In the genomic region with DNA sequence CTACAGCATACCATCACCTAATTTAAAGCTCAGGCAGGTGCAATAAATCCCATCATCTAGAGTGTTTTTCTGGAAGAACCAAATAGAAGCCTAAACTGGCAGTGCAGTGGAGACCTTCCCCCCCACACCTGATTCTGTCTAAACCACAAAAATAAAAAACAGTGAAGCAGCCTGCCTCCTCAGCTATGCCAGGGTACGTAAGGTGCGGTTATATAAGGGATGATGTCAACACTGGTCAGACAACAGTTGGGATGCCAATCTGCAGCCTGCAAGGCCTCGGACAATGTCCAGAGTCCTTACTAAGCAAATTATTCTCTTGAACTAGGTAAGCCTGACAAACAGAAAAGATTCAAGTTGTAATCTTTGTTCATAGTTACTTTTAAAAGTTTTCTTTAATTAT, we compare ENCODE assay signal across 23 mouse cellular contexts. TPM values are rescaled to one million over a fixed set of nuclear protein-coding genes. Genes with fewer than 3 reads are reported as not detected.
DNase-seq lines count a peak whose midpoint lies in the region; ATAC-seq and TF ChIP-seq lines count a peak whose summit lies in the region.
"Had no signal": no experiment of that assay in that cellular context is flagged by ENCODE, and none has a peak within 500 bp of the region (broad histone marks: within the 10 kb centered on the region; RNA-seq: fewer than 3 reads in every experiment).

No protein-coding gene starts in this region.

- TF ChIP-seq CTCF in liver, adult 2 months (IDR thresholded peaks at IDR 0.05; ENCODE audit: low read depth, low read length), result no peak

- ATAC-seq in cerebellum, adult (ENCODE audit: insufficient number of reproducible peaks, low FRiP score, low TSS enrichment), result peak; percentile 68; the same call in 1 of the 2 replicates
- no peak for ATAC-seq in kidney, embryonic 16.5 days (ENCODE audit: low FRiP score, low TSS enrichment)
- no peak for ATAC-seq in liver, embryonic 12.5 days
- ATAC-seq: activated CD4-positive, CD25-positive, alpha-beta regulatory T cell, adult 4 months had no signal

- peaks cover 46% of the 10 kb centered on the region for H3K36me3 ChIP-seq in kidney, embryonic 16.5 days (ENCODE audit: insufficient read depth, low read length)
- peaks cover 50% of the 10 kb centered on the region for H3K36me3 ChIP-seq in liver, adult 2 months (ENCODE audit: control insufficient read depth, insufficient read depth, low read length)
- H3K36me3 ChIP-seq in liver, embryonic 12.5 days, result peaks cover 49% of the 10 kb centered on the region

- TF ChIP-seq POLR2A in liver, adult 2 months (IDR thresholded peaks at IDR 0.05; ENCODE audit: extremely low read depth, insufficient read depth, low read length), result no peak

- no peaks in the 10 kb centered on the region for H3K4me1 ChIP-seq in kidney, embryonic 16.5 days (ENCODE audit: insufficient read depth, low read length)
- H3K4me1 ChIP-seq in liver, adult 2 months (ENCODE audit: control insufficient read depth, insufficient read depth, low read length), result peaks cover 9% of the 10 kb centered on the region; the same call in 1 of the 2 replicates
- no peaks in the 10 kb centered on the region for H3K4me1 ChIP-seq in liver, embryonic 12.5 days
- H3K4me1 ChIP-seq: embryonic facial prominence, embryonic 13.5 days; forebrain, embryonic 12.5 days; heart, embryonic 15.5 days; limb, embryonic 15.5 days; midbrain, embryonic 12.5 days had no signal

- H3K4me2 ChIP-seq in kidney, embryonic 16.5 days (replicated peaks; ENCODE audit: low read depth, low read length), result no peak overlapping the region
- no peak overlapping the region for H3K4me2 ChIP-seq in liver, embryonic 12.5 days
- H3K4me2 ChIP-seq: embryonic facial prominence, embryonic 13.5 days; forebrain, embryonic 12.5 days; heart, embryonic 15.5 days; hindbrain, embryonic 14.5 days; limb, embryonic 15.5 days; lung, embryonic 14.5 days; midbrain, embryonic 12.5 days had no signal

- H3K9me3 ChIP-seq in kidney, embryonic 16.5 days (ENCODE audit: low read length), result no peaks in the 10 kb centered on the region
- H3K9me3 ChIP-seq in liver, embryonic 12.5 days (replicated peaks), result no peaks in the 10 kb centered on the region
- H3K9me3 ChIP-seq: embryonic facial prominence, embryonic 13.5 days; forebrain, embryonic 12.5 days; heart, embryonic 15.5 days; limb, embryonic 15.5 days; midbrain, embryonic 12.5 days had no signal

- WGBS in kidney, embryonic 16.5 days, result 92% methylated on average over 3 of the region's 3 CpGs
- WGBS in liver, adult 2 months, result 26% methylated on average over 3 of the region's 3 CpGs
- 76% methylated on average over 3 of the region's 3 CpGs for WGBS in liver, embryonic 12.5 days (ENCODE audit: insufficient replicate concordance)

- H3K27me3 ChIP-seq in kidney, embryonic 16.5 days (ENCODE audit: insufficient read depth, low read length), result no peaks in the 10 kb centered on the region
- H3K27me3 ChIP-seq in liver, adult 2 months (ENCODE audit: control insufficient read depth, insufficient read depth, low read length), result no peaks in the 10 kb centered on the region
- no peaks in the 10 kb centered on the region for H3K27me3 ChIP-seq in liver, embryonic 12.5 days (replicated peaks)
- H3K27me3 ChIP-seq: embryonic facial prominence, embryonic 13.5 days; forebrain, embryonic 12.5 days; heart, embryonic 15.5 days; limb, embryonic 15.5 days; midbrain, embryonic 12.5 days had no signal

- no peak overlapping the region for H3K27ac ChIP-seq in kidney, embryonic 16.5 days (ENCODE audit: low read length)
- H3K27ac ChIP-seq in liver, adult 2 months (replicated peaks; ENCODE audit: insufficient read depth, low read depth, low read length), result peak overlapping the region; percentile 87
- H3K27ac ChIP-seq in liver, embryonic 12.5 days, result no peak overlapping the region
- H3K27ac ChIP-seq: embryonic facial prominence, embryonic 13.5 days; forebrain, embryonic 12.5 days; heart, embryonic 15.5 days; hindbrain, embryonic 14.5 days; limb, embryonic 15.5 days; midbrain, embryonic 12.5 days had no signal

- H3K4me3 ChIP-seq in kidney, embryonic 16.5 days (ENCODE audit: low read length), result no peak overlapping the region
- no peak overlapping the region for H3K4me3 ChIP-seq in liver, adult 2 months (ENCODE audit: insufficient read depth, low read depth, low read length)
- no peak overlapping the region for H3K4me3 ChIP-seq in liver, embryonic 12.5 days
- H3K4me3 ChIP-seq: embryonic facial prominence, embryonic 13.5 days; erythroblast, embryonic 14.5 days; forebrain, embryonic 12.5 days; heart, embryonic 15.5 days; limb, embryonic 15.5 days; midbrain, embryonic 12.5 days had no signal

- DNase-seq in cerebellum, postnatal 14 days, result no peak
- DNase-seq in kidney, adult 11 months, result peak; percentile 48
- peak; percentile 93 for DNase-seq in liver, adult 2 months (ENCODE audit: extremely low read depth, low read depth, low spot score)
- no peak for DNase-seq in embryo, embryonic 10.5 days (ENCODE audit: low spot score)
- DNase-seq: adrenal gland, adult 8-10 months; embryo, embryonic 11 days; gastrocnemius, postnatal 36 days; heart, postnatal 4 days; left cerebral cortex, postnatal 4 days; lung, embryonic 14.5 days; thymus, adult 18-20 months; thymus, postnatal 36 days had no signal

- no peak overlapping the region for H3K9ac ChIP-seq in kidney, embryonic 16.5 days (replicated peaks; ENCODE audit: low read length)
- no peak overlapping the region for H3K9ac ChIP-seq in liver, adult 2 months (ENCODE audit: low read depth, low read length)
- no peak overlapping the region for H3K9ac ChIP-seq in liver, embryonic 12.5 days
- H3K9ac ChIP-seq: embryonic facial prominence, embryonic 13.5 days; forebrain, embryonic 12.5 days; heart, embryonic 15.5 days; hindbrain, embryonic 14.5 days; limb, embryonic 15.5 days; lung, embryonic 14.5 days; midbrain, embryonic 12.5 days had no signal

- H3K79me2 ChIP-seq in liver, adult 2 months (ENCODE audit: control insufficient read depth, insufficient read depth, low read length), result peaks cover 9% of the 10 kb centered on the region; the same call in 1 of the 2 replicates

RNA-seq across cellular contexts. Expression of gene Cep95, which starts 53.0 kb away (rescaled TPM):
- 21.9 and 24.4 TPM in 2 replicates for polyA plus RNA-seq in kidney, embryonic 16.5 days (2015; fragmentation: Nextera tagmentation; extraction: Ambion mirVana)
- total RNA-seq in liver, adult 2 months (2014; rRNA removed), result 5.8 and 8.4 TPM in 2 replicates
- 0.96 and 1.2 TPM in 2 replicates for polyA plus RNA-seq in liver, adult 2 months (2012; rRNA removed)
- 12.6 and 12.7 TPM in 2 replicates for polyA plus RNA-seq in liver, embryonic 12.5 days (2016; fragmentation: Nextera tagmentation; extraction: Ambion mirVana)

RNA-seq across cellular contexts. Expression of gene Ddx5, which starts 53.0 kb away (rescaled TPM):
- 369 and 372 TPM in 2 replicates for polyA plus RNA-seq in kidney, embryonic 16.5 days (2015; fragmentation: Nextera tagmentation; extraction: Ambion mirVana)
- 218 and 224 TPM in 2 replicates for total RNA-seq in liver, adult 2 months (2014; rRNA removed)
- 273 and 389 TPM in 2 replicates for polyA plus RNA-seq in liver, adult 2 months (2012; rRNA removed)
- 174 and 177 TPM in 2 replicates for polyA plus RNA-seq in liver, embryonic 12.5 days (2016; fragmentation: Nextera tagmentation; extraction: Ambion mirVana)

Comparison
In these comparisons a context has a peak if more than half of its experiments do, and no peak if none do; other contexts are left out.
1. DNase-seq: peak in kidney, adult 11 months (single experiment) and liver, adult 2 months (single experiment); none in cerebellum, postnatal 14 days (0 of 2) and embryo, embryonic 10.5 days (single experiment).